Mouse (Mus musculus) spleen, embryonic (tissue): ENCODE measurements around the gene Myg1.

Experiments
- CTCF ChIA-PET: fragments of 350-600 bp; sonication (Branson Sonifier 250); formaldehyde crosslinking; loops from one replicate; lab custom pipeline; 2022; lab: Charles Lee

Myg1 gene

GRCm38 (mm10) chr15:102341580-102341979, 10.1 kb downstream of the Myg1 start:
- CTCF ChIA-PET: interaction anchor here (0.7 kb wide), 2 partner anchors 44 to 157 kb away, joined by 3 to 6 read pairs; no protein-coding TSS in a partner anchor

DNA sequence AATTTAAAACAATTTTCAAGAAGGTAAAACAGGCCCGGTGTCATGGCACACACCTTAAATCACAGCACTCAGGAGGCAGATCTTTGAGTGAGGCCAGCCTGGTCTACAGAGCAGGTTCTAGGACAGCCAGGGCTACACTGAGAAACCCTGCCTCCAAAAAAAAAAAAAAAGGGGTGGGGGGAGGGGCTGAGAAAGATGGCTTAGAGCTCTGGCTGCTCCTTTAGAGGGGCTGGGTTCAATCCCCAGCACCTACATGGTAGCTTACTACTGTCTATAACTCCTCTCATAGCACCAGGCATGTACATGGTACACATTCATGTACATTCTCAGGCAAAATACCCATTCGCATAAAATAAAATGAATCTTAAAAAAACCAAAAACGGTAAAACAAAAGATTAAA, 13.0 kb downstream of the Myg1 start:
- CTCF ChIA-PET: interaction anchor here (0.5 kb wide), 1 partner anchor 71 kb away, joined by 9 read pairs; no protein-coding TSS in a partner anchor

DNA sequence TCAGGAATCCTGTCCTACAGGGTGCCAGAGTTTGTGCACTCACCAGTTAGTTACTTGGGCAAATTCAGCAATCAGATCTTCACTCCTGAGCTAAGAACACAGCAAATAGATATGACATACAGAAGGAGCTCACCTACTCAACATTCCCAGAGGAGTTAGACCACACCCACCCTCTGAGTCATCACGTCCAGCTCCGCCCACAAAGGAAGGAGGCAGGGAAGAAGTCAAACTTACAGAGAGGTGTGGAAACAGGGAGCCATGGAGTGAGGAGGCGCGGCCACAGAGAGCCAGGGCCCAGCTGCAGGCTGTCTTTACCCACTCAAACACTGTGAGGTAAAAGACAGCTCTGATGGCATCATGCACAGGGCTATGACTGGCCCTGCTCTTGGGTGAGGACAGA, 14.9 kb downstream of the Myg1 start:
- CTCF ChIA-PET: interaction anchor here (0.5 kb wide), 1 partner anchor 368 kb away, joined by 5 read pairs; no protein-coding TSS in a partner anchor

- CTCF ChIA-PET: interaction anchor here (0.5 to 0.9 kb wide), 3 partner anchors 15 to 86 kb away, joined by 3 to 5 read pairs (median 3); no protein-coding TSS in a partner anchor
Observed at GRCm38 (mm10) chr15:102350138-102350941, 18.8 kb downstream of the Myg1 start, which contains the start of gene Aaas. Gene Aaas, minus strand, starts transcription at chr15:102350771.

GRCm38 (mm10) chr15:102350942-102351291, 19.4 kb downstream of the Myg1 start:
- CTCF ChIA-PET: interaction anchor here (0.5 to 0.9 kb wide), 2 partner anchors 15 to 64 kb away, joined by 3 to 5 read pairs; no protein-coding TSS in a partner anchor

GRCm38 (mm10) chr15:102352177-102352576, 20.7 kb downstream of the Myg1 start:
- CTCF ChIA-PET: interaction anchor here (0.6 to 0.7 kb wide), 2 partner anchors 59 to 1781 kb away, joined by 5 to 9 read pairs; no protein-coding TSS in a partner anchor

- CTCF ChIA-PET: no interaction called here
Observed at GRCm38 (mm10) chr15:102353986-102354385, 22.5 kb downstream of the Myg1 start.

DNA sequence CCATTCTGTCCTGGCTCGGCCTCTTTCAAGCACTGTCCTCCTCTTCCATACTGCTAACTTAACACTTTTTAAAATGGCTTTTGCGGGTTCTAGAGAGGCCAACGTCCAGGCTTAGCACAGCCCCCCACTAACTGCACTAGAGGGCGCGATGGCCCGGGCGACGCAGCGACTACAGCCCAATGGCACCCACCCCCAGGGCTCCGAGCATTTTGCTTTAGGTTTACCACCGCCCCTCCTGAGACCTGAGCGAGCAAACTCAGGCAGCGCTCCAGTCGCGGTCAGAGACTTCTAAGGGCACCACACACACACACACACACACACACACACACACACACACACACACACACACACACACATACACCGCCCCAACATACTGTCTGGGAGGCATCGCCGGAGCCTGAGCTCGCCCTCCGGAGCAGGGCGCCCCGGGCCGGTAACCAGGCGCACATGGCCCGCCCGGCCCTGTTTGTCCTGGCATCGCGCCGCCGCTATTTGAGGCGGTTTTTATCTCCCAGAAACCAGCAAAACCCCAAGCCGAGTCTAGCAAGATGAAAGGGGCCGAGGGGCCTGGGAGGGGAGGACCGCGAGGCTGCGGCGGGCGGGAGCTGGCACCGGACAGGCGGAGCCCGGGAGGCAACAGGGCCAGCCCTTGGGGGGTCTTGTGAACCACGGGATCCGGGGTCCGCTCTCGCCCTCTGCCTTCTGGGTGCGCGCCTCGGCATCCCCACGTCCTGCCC, 23.8 kb downstream of the Myg1 start:
- CTCF ChIA-PET: interaction anchor here (0.5 to 0.6 kb wide), 2 partner anchors 65 to 72 kb away, joined by 3 to 4 read pairs; no protein-coding TSS in a partner anchor

- CTCF ChIA-PET: interaction anchor here (0.5 to 0.6 kb wide), 2 partner anchors 64 to 72 kb away, joined by 3 to 4 read pairs; no protein-coding TSS in a partner anchor
Observed at GRCm38 (mm10) chr15:102355871-102356441, 24.4 kb downstream of the Myg1 start.

GRCm38 (mm10) chr15:102356501-102357325, 25.2 kb downstream of the Myg1 start:
- CTCF ChIA-PET: no interaction called here

- CTCF ChIA-PET: no interaction called here
Observed at GRCm38 (mm10) chr15:102358126-102358525, 26.6 kb downstream of the Myg1 start.

DNA sequence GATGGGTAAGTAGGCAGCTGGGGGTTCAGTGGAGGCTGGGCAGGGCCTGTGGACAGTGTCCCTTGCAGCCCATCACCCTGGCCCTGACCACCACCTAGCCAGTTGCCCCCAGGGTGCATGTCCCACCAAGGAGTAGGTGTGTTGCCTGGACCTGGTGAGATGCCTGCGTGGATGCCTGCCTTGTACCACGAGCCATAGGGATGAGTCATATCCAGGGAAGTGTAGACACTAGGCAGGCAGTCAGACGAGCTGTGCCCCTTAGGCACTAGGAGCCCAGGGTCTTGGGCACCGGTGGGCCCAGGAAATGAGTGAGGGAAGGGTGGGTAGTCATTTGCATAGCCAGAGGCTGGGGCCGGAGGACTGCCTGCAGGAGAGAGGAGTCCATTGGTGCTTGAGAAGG, 27.3 kb downstream of the Myg1 start:
- CTCF ChIA-PET: no interaction called here

DNA sequence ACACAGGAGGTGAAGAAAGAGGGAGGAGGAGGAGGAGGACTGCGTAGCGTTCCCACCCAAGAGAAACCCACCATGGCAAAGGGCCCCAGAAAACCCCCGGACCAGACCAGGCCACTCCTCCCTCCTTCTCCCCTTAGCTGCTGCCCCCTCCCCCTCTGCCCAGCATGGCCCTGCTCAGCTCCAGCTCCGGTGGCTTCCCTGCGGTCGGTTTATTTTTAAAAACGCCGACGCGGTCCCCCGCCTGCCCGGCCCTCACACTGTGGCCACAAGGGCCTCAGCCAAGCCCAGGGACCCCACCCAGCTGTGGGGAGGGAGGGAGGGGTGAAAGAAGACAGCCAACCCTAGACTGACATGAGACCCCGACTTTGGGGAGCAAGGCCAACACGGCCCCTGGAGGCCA, 31.1 kb downstream of the Myg1 start:
- CTCF ChIA-PET: interaction anchor here (0.5 to 0.6 kb wide), 2 partner anchors 399 to 593 kb away, joined by 3 read pairs; no protein-coding TSS in a partner anchor

GRCm38 (mm10) chr15:102364678-102365077, 33.2 kb downstream of the Myg1 start:
- CTCF ChIA-PET: interaction anchor here (0.5 kb wide), 1 partner anchor 9 kb away, joined by 3 read pairs; no protein-coding TSS in a partner anchor

- CTCF ChIA-PET: interaction anchor here (0.6 to 1.0 kb wide), 3 partner anchors 16 to 82 kb away, joined by 3 to 5 read pairs (median 4); partner anchors contain the start of gene Aaas
Observed at GRCm38 (mm10) chr15:102366238-102366637, 34.7 kb downstream of the Myg1 start.

DNA sequence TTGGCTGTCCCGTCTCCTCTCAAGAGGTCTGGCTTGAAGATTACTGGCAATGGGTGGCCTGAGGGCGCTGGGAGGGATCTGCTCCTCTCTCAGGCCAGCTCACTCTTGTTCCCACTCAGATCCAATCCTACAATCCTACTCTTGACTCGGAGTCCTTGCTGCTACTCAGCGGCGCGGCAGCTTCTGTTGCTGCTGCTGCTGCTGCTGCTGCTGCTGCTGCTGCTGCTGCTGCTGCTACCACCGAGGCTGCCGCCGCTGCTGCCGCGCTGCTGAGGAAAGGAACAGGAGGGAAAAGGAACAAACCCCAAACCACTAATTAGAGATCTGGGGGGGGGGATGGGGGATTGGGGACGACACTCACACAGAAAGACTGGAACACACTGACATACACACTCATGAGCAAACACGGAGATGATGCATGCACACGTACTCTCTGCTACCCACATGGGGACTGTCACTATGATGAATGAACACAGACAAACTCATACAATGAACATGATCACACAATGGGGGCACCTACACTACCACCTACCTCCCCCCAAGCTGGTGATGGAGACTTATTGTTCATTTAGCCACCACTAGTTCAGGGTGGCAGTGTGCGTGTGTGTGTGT, 35.3 kb downstream of the Myg1 start, which contains the start of gene Sp7:
Sp7 (minus strand) TSS at position 450 of the 612 bp plus-strand sequence.
- CTCF ChIA-PET: interaction anchor here (0.6 to 1.0 kb wide), 3 partner anchors 48 to 81 kb away, joined by 3 to 4 read pairs (median 3); no protein-coding TSS in a partner anchor

DNA sequence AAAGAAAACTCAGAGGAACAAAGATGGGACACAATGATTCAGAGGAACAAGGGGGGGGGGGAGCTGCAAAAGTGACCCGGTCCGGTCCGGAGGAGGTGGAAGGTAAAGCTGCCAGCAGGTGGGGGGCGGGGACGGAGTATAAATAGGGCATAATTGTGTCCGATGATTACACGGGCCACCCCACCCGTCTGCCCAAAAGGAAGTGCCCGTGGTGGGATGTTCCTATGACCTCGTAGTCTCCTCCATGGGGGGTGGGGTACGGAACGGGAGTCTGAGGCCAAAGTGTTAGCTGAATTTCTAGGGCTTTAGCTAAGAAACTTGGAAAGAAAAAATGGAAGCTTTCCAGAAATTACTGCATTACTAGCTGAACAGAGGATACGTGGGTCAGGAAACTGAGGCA, 38.5 kb downstream of the Myg1 start:
- CTCF ChIA-PET: interaction anchor here (0.6 kb wide), 2 partner anchors 54 to 93 kb away, joined by 3 read pairs; no protein-coding TSS in a partner anchor

DNA sequence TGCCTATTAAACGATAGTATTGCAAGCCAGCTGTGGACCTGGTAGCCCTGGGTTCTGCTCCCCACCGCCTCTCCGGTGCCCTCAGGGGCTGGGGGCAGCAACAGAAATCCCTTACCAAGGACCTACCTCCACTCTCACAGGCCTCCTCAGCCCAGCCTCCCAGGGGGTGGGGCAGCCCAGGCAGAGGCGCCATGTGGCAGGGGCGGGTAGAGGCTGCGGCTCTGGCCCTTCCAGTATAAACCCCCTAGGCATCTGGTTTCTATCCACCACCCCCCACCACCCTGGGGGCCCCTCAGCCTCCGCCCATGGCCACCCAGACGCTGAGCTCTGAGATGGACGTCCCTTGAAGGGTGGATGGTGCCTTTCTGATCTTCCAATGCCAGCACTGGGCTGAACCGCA, 39.2 kb downstream of the Myg1 start:
- CTCF ChIA-PET: interaction anchor here (0.6 kb wide), 1 partner anchor 94 kb away, joined by 3 read pairs; no protein-coding TSS in a partner anchor

DNA sequence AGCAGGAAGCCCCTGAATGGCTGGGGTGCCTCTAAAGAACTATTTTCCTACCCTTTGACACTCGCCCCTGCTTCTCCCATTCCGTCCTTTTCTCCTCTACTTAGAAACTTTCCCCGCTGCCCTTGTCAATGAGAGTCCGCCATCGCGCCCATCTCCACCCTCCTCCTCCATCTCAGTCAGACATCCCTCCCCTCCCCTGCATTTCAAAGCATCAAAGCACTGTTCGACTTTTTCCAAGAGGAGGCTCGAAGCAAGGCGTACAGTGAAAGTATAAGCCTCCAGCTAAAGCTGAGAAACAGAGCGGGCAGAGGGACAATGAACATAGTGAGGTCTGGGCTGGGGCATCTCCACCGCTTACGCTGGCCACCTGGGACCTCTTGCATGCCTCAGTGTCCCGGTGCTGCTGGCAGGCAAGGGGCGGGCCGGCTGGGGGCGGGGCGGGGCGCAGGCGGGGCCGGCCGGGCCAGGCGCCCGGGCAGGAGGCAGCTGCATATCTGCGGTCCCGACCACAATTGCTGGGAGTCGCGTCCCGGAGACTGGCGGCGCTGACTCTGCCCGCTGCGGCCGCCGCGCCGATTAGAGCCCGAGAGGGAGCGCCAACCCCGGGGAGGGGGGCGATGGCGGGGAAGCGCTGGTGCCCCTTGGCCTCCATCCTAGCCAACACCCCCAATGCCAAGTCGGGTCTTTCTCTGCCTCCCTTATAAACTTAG, 45.1 kb downstream of the Myg1 start:
- CTCF ChIA-PET: interaction anchor here (0.7 kb wide), 1 partner anchor 22 kb away, joined by 3 read pairs; no protein-coding TSS in a partner anchor
